Mouse (Mus musculus) embryonic facial prominence, embryonic 14.5 days (tissue): Measurements from ENCODE around the gene Spg7. TPM values are rescaled to one million over a fixed set of nuclear protein-coding genes. Genes with fewer than 3 reads are reported as not detected.

Source experiments
- ATAC-seq: fragments of 200-750 bp; cut with Nextera tagmentation; 2 replicates; pipeline ENCODE4 v1.8.0; 2017; ENCODE audit warnings: low read depth, moderate number of reproducible peaks, moderate TSS enrichment
- DNase-seq: peaks from one replicate; pipeline ENCODE4 v3.0.0-alpha.2; 2015; ENCODE audit warnings: low spot score
- H3K27ac ChIP-seq: fragments of 300-500 bp; sonication (generic); replicated peaks from 2 replicates; pipeline ENCODE4 v1.5.1; 2014; ENCODE audit warnings: low read depth, mild to moderate bottlenecking, low read length, moderate library complexity
- H3K27me3 ChIP-seq: fragments of 300-500 bp; sonication (generic); replicated peaks from 2 replicates; pipeline ENCODE4 v1.6.1; 2014; ENCODE audit warnings: low read length; ENCODE audit not compliant: control insufficient read depth, insufficient read depth
- H3K36me3 ChIP-seq: fragments of 300-500 bp; sonication (generic); 2 replicates; pipeline ENCODE4 v1.6.1; 2014; ENCODE audit warnings: low read length, mixed read lengths; ENCODE audit not compliant: control insufficient read depth, insufficient read depth
- H3K4me1 ChIP-seq: fragments of 300-500 bp; sonication (generic); 2 replicates; pipeline ENCODE4 v1.6.1; 2014; ENCODE audit warnings: antibody characterized with exemption, low read length; ENCODE audit not compliant: control insufficient read depth, insufficient read depth
- H3K4me2 ChIP-seq: fragments of 300-500 bp; sonication (generic); 2 replicates; pipeline ENCODE4 v1.6.1; 2014; ENCODE audit warnings: low read depth, mild to moderate bottlenecking, low read length, moderate library complexity, mixed read lengths
- H3K4me3 ChIP-seq: fragments of 300-500 bp; sonication (generic); 2 replicates; pipeline ENCODE4 v1.5.1; 2014; ENCODE audit warnings: low read depth, mild to moderate bottlenecking, low read length
- H3K9ac ChIP-seq: fragments of 300-500 bp; sonication (generic); 2 replicates; pipeline ENCODE4 v1.6.1; 2014; ENCODE audit warnings: low read depth, mild to moderate bottlenecking, low read length, moderate library complexity, mixed read lengths
- H3K9me3 ChIP-seq: fragments of 300-500 bp; sonication (generic); 2 replicates; pipeline ENCODE4 v1.6.1; 2016; ENCODE audit warnings: low read length; ENCODE audit not compliant: control insufficient read depth
- WGBS: fragments of 180-500 bp; shearing (Covaris S2); extraction: QIAGEN DNeasy Blood & Tissue Kit; methylation state at CpG from one replicate; pipeline ENCODE4 v1.1.7; 2014; 5-methylcytosine and 5-hydroxymethylcytosine counted together
- polyA plus RNA-seq: library from polyadenylated mRNA; unstranded; fragments of >200 nt; fragmentation: Nextera tagmentation; extraction: Ambion mirVana; gene quantifications from 2 replicates; pipeline ENCODE4 v1.2.1, GENCODE M21; 2014

Gene Spg7
- polyA plus RNA-seq, 1 experiment from 2014 or later, result 36.5 TPM

- peaks cover 8% of the 10 kb centered on the region; the same call in 1 of the 2 replicates for H3K4me1 ChIP-seq
- DNase-seq (no peak), ATAC-seq (no peak)
- 0 out of 2 replicates have a peak overlapping the region, but pooled peaks have one; percentile 3 for H3K27ac ChIP-seq
- peaks cover 32% of the 10 kb centered on the region for H3K36me3 ChIP-seq
- no peaks in the 10 kb centered on the region for H3K9me3 ChIP-seq
- peak overlapping the region; percentile 84 for H3K4me2 ChIP-seq
- 77% methylated on average over 6 of the region's 6 CpGs for WGBS
- H3K27me3 ChIP-seq, result no peaks in the 10 kb centered on the region
- H3K9ac ChIP-seq, result peak overlapping the region; percentile 97
- peak overlapping the region; percentile 83 for H3K4me3 ChIP-seq
Observed at GRCm38 (mm10) chr8:123104046-123104767, 41.5 kb downstream of the Spg7 start.

DNA sequence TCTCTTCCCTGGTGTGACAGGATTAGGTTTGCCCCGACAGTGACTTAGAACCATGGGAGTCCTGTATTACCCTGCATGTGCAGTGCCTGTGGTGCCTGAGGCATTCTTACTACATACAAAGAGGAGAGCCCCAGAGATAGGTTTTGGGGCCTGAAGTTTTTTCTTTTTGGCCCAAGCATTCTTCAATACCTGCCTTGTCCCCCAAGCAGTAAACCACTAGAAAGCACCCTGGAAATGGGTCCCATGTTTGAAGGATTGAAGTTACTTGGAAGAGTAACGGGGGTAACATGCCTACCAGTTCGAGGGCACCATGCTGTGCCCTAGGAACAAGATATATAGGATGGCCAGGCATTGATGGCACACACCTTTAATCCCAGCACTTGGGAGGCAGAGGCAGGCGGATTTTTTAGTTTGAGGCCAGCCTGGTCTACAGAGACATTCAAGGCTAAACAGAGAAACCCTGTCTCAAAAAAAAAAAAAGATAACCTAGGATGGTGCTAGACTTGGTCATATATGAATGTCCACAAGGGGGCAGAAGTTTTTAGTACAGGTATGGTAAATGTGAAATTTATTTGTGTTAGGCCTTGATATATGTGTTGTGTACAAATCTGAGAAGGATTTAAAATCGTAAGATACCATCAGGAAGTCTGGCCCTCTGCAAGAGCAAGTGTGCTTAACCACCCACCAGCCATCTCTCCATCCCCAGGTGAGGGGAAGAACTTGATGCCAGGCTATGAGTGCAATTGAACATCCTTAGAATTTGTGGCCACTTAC is 43.0 kb downstream of the Spg7 start:
- no peak overlapping the region for H3K4me2 ChIP-seq
- no peak for ATAC-seq
- peaks cover 30% of the 10 kb centered on the region for H3K36me3 ChIP-seq
- peak; percentile 78 for DNase-seq
- no peak overlapping the region for H3K9ac ChIP-seq
- 65% methylated on average over 5 of the region's 5 CpGs for WGBS
- no peak overlapping the region for H3K4me3 ChIP-seq
- H3K9me3 ChIP-seq, result no peaks in the 10 kb centered on the region
- H3K4me1 ChIP-seq, result peaks cover 8% of the 10 kb centered on the region; the same call in 1 of the 2 replicates
- no peak overlapping the region for H3K27ac ChIP-seq
- H3K27me3 ChIP-seq, result no peaks in the 10 kb centered on the region

DNA sequence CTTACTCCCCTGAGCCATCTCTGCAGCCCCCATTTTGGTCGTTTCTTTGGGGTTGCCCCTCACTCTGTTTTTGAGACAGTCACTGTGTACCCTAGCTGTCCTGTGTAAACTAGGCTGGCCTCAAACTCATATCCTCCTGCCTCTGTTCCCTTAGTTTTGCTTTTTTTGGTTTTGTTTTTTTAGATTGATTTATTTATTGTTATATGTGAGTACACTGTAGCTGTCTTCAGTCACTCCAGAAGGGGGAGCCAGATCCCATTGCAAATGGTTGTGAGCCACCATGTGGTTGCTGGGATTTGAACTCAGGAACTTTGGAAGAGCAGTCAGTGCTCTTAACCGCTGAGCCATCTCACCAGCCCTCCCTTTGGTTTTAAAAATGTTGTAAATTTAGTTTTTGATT is 43.8 kb downstream of the Spg7 start:
- Histone ChIP-seq H3K27ac (no peak overlapping the region), H3K9me3 (no peaks in the 10 kb centered on the region), H3K4me1 (peaks cover 8% of the 10 kb centered on the region; the same call in 1 of the 2 replicates), H3K9ac (no peak overlapping the region), H3K4me3 (no peak overlapping the region), H3K36me3 (peaks cover 30% of the 10 kb centered on the region), H3K27me3 (no peaks in the 10 kb centered on the region), H3K4me2 (no peak overlapping the region)
- WGBS, result 50% methylated on average over 2 of the region's 2 CpGs
- DNase-seq (no peak), ATAC-seq (no peak)

GRCm38 (mm10) chr8:123108010-123108409 is 45.3 kb downstream of the Spg7 start:
- ATAC-seq, result no peak
- Histone ChIP-seq H3K9ac (no peak overlapping the region), H3K27me3 (no peaks in the 10 kb centered on the region), H3K4me2 (no peak overlapping the region), H3K36me3 (peaks cover 28% of the 10 kb centered on the region), H3K4me1 (peaks cover 8% of the 10 kb centered on the region; the same call in 1 of the 2 replicates), H3K4me3 (no peak overlapping the region), H3K27ac (no peak overlapping the region), H3K9me3 (no peaks in the 10 kb centered on the region)
- 74% methylated on average over 1 of the region's 1 CpGs for WGBS
- DNase-seq, result no peak

DNA sequence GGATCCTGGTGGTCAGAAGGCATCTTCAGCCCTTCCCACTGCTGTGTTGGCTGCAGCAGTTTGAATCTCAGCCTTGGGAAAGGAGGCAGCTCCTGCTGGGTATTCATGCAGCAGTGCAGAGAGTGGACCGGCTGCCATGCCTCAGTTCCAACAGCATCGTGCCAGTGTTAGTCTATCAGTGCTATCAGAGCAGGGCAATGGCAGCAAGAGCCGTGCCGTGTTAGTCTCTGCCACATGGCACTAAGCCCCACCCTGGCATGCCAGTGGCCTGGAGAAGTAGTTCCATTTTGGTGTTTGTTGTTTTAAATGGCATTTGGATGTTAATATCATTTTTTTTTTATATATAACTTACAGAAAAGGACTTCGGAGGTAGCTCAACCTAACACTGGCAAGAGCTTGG is 46.2 kb downstream of the Spg7 start:
- H3K9ac ChIP-seq, result no peak overlapping the region
- WGBS, result 81% methylated on average over 5 of the region's 5 CpGs
- DNase-seq, result no peak

DNA sequence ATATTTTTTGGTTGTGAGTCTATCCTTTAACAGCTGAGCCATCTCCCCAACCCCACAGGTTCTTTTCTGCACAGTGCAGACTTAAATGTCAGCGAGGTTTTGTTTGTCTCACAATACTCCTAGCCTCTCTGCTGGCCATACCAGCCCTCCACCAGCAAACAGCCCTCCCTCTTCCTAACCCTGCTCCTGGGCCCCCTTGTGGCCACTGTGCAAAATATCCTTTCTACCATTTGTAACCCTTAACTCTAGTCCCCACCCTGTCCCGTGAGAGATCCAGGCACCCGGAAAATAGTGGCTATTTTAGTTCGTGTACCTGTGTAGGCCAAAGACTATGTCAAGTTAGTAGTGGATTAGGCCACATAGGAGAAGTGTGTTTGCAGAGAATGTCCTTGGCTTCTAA is 47.9 kb downstream of the Spg7 start:
- ATAC-seq (peak; percentile 69), DNase-seq (peak; percentile 51)
- no peak overlapping the region for H3K9ac ChIP-seq
- peaks cover 2% of the 10 kb centered on the region for H3K36me3 ChIP-seq
- H3K27me3 ChIP-seq, result peaks cover 2% of the 10 kb centered on the region
- 22% methylated on average over 4 of the region's 4 CpGs for WGBS
- no peak overlapping the region for H3K4me2 ChIP-seq
- H3K4me3 ChIP-seq, result no peak overlapping the region
- no peak overlapping the region for H3K27ac ChIP-seq
- no peaks in the 10 kb centered on the region for H3K9me3 ChIP-seq
- H3K4me1 ChIP-seq, result no peaks in the 10 kb centered on the region

More for the DNA sequence above, 46.2 kb downstream of the Spg7 start:
- no peak for ATAC-seq
- H3K9me3 ChIP-seq, result no peaks in the 10 kb centered on the region
- no peaks in the 10 kb centered on the region for H3K27me3 ChIP-seq
- H3K4me3 ChIP-seq, result no peak overlapping the region
- H3K4me2 ChIP-seq, result no peak overlapping the region
- H3K4me1 ChIP-seq, result peaks cover 1% of the 10 kb centered on the region; the same call in 1 of the 2 replicates
- peaks cover 19% of the 10 kb centered on the region for H3K36me3 ChIP-seq
- H3K27ac ChIP-seq, result no peak overlapping the region

DNA sequence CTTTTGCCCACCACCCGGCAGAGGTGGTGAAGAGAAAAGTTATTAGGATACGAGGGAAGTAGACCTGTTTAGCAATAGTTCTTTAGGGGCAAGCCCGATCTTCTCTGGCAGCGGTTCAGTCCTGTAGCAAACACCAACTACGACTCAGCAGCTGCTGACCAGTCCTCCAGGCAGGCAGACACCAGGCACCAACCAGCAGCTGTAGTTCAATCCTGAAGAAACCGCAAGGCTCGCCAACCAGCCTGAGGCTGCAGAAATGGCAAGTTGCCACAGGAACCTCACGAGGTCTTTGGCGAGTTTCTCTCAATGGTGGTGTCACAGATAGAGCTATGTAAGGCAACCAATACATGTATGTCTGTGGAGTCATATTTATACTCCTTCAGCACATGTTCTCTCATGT is 50.1 kb downstream of the Spg7 start:
- Histone ChIP-seq H3K4me3 (no peak overlapping the region), H3K4me1 (peaks cover 11% of the 10 kb centered on the region; the same call in 1 of the 2 replicates), H3K9ac (no peak overlapping the region), H3K27ac (no peak overlapping the region), H3K27me3 (peaks cover 24% of the 10 kb centered on the region), H3K4me2 (no peak overlapping the region), H3K36me3 (no peaks in the 10 kb centered on the region), H3K9me3 (no peaks in the 10 kb centered on the region)
- DNase-seq (no peak), ATAC-seq (no peak)
- WGBS, result 76% methylated on average over 9 of the region's 9 CpGs

DNA sequence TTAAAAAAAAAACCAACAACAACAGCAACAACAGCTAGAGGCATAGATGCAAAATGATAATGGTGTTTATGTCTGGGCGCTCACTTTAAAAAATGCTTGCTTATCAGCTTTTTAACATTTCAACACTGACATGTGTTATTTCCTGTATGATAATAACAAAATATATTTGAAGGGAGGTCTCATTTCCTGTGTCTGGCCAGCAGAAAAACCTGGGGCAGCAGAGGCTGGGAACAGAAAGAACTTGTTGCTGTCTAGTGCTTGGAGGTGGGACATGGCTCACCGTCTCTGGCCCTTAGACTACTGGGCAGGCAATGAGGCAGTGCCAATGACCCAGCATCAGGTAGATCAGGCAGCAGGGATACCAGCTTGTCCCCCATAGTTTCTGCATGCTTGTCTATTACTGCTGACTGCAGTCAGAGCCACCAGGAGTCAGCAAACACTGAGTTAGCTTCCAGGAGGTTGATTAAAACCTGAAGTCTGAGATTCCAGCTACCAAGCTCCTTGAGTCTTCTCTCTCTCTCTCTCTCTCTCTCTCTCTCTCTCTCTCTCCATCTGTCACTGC is 51.2 kb downstream of the Spg7 start:
- no peak overlapping the region for H3K4me3 ChIP-seq
- no peak overlapping the region for H3K4me2 ChIP-seq
- H3K9ac ChIP-seq, result no peak overlapping the region
- no peaks in the 10 kb centered on the region for H3K9me3 ChIP-seq
- DNase-seq (peak; percentile 64), ATAC-seq (no peak)
- 59% methylated on average over 2 of the region's 2 CpGs for WGBS
- peaks cover 11% of the 10 kb centered on the region; the same call in 1 of the 2 replicates for H3K4me1 ChIP-seq
- no peak overlapping the region for H3K27ac ChIP-seq
- no peaks in the 10 kb centered on the region for H3K36me3 ChIP-seq
- peaks cover 35% of the 10 kb centered on the region for H3K27me3 ChIP-seq
